Mouse (Mus musculus) cerebellum, adult 9-11 months (tissue): ENCODE measurements around the gene Lrrc46.

Experiments used
- DNase-seq: peaks from one replicate; pipeline ENCODE4 v3.0.0; 2022

Lrrc46 gene

GRCm38 (mm10) chr11:97048090-97048650 is 7.0 kb upstream of the Lrrc46 start:
- DNase-seq: peak; percentile 25

- no peak for DNase-seq
These were observed 4.7 kb upstream of the Lrrc46 start for GRCm38 (mm10) chr11:97045861-97046260.

GRCm38 (mm10) chr11:97044902-97045301 is 3.7 kb upstream of the Lrrc46 start:
- no peak for DNase-seq

GRCm38 (mm10) chr11:97040301-97041021 is 746 bp downstream of the Lrrc46 start:
- DNase-seq: no peak

- DNase-seq: no peak
These were observed 2.3 kb downstream of the Lrrc46 start for GRCm38 (mm10) chr11:97038881-97039280.

- DNase-seq: no peak
These were observed 5.1 kb downstream of the Lrrc46 start for GRCm38 (mm10) chr11:97036141-97036540.

GRCm38 (mm10) chr11:97033781-97034180 is 7.4 kb downstream of the Lrrc46 start:
- DNase-seq: peak; percentile 11

DNA sequence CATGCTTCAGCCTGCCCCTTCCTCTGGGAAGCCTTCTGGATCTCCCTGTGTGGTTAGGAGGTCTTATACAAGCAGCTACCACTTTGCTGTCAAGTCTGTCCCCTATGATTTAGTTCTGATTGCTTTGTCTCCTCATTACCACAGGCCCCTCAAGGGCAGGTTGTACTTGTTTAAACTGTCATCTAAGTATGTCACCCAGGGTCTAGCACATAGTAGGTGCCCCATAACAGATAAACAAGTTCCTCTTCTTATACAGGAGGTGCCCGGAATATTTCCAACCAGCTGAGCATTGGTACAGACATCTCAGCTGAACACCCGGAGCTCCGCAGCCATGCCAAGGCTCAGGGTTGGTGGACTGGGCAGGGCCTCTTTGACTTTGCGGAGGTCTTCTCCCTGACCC is 8.7 kb downstream of the Lrrc46 start:
- no peak for DNase-seq

GRCm38 (mm10) chr11:97031977-97032376 is 9.2 kb downstream of the Lrrc46 start:
- DNase-seq: no peak

GRCm38 (mm10) chr11:97030426-97030825 is 10.8 kb downstream of the Lrrc46 start:
- no peak for DNase-seq

- DNase-seq: peak; percentile 80
These were observed 11.4 kb downstream of the Lrrc46 start, which contains the start of gene Scrn2 for GRCm38 (mm10) chr11:97029686-97030417. TSS of gene Scrn2 (plus strand) at chr11:97029938.

DNA sequence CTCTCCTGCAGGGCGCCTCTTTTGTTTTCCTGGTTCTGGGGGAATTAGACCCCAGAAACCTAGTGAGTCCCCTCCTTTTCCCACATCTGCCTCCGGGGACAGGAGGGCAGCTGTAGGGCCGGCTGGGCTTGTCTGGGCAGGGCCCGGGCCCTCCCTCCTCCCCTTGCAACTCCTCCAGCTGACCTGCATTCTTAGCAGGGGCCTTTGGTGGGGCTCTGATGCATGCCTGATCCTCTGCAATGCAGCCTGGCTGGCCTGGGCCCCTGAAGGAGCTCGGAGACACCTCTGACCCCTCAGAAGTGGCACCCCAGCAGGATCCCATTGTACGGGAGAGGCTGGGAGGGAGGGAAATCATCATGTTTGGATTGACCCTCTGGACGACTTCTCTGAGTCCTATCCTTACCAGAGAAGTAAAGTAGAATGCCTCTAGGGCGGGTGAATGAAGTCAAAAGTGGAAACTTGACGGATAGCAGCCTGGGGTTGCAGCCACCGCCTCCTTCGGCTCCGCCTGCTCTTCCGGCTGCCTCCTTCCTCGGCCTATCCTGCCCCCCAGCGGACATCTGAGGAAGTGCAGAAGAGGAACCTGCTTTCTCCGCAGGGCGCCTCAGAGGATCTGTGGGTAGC is 15.4 kb downstream of the Lrrc46 start:
- DNase-seq: peak; percentile 84

GRCm38 (mm10) chr11:97024977-97025376 is 16.2 kb downstream of the Lrrc46 start:
- DNase-seq: no peak

DNA sequence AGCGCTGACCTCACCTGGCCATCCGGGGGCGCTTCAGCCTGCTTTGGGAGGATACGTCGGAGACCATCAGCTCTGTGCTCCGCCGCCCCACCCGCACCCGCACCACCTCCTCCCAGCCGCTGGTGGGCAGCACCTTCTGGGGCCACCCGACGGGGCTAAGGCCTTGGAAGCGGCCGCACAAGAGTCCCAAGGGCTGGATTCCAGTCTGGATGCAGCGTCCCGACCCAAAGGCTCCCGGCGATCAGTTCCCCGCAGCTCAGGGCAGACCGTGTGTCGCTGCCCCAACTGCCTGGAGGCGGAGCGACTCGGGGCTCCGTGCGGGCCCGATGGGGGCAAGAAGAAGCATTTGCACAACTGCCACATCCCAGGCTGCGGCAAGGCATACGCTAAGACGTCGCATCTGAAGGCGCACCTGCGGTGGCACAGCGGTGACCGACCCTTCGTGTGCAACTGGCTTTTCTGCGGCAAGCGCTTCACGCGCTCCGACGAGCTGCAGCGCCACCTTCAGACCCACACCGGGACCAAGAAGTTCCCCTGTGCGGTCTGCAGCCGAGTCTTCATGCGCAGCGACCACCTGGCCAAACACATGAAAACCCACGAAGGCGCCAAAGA is 19.2 kb downstream of the Lrrc46 start:
- peak; percentile 81 for DNase-seq

GRCm38 (mm10) chr11:97021121-97021765 is 20.0 kb downstream of the Lrrc46 start:
- no peak for DNase-seq

DNA sequence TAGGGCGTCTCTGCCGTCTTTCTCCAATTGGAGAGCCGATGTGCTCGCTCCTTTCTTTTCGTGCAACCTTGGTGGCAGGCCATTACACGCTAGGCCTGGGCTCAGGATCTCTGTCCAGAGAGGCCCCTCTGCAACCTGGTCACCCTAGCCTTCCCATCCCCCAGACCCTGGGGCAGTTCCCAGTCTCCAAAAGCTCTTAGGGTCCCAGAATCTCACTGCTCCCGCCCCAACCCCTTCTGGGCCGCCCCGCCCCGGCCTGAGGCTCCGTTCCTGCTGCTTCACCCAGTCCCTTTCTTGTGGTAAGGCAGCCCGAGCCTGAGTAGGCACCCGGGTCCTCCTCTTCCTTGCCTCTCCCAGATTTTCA is 21.9 kb downstream of the Lrrc46 start:
- DNase-seq: no peak

- DNase-seq: no peak
These were observed 22.4 kb downstream of the Lrrc46 start for GRCm38 (mm10) chr11:97018583-97019344.

DNA sequence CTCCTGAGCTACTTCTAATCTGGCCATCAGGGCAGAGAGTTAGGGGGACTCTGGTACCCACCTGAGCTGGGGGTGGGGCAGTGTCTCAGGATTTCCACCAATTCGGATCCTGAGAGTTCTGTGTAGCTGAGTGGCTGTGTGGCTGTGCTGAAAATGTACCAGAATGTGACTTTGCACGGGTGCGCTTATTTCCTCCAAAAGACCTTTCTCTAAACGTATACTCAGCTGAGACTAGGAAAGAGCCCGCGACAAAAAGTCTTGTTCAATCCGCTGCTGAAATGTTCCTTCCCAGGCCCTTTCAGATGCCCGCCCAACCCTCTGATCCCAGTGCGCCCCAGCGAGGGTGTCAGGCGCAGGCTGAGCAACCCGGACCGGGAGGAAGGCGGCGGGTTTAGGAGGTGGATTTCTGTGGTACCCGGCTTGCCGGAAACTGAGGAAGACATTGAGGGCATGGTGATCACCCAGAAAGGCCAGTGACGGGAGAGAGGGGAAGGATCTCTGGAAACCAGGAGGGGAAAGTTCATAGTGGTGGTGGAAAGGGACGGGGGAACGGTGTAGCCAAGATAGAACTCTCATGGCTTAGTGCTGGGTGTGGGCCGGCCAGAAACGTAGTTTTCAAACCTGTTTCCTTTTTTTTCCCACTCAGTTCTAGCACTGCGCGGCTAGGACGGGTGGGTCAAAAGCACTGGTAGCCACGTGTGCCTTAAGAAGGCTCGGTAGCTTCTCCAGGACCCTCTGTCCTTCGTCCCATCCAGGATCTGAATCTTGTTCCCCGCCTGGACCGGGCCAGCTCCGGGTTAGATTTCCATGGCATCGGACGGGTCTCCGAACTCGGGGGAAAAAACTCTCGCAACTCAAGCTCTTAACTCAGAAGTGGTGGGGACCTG is 23.3 kb downstream of the Lrrc46 start:
- no peak for DNase-seq

DNA sequence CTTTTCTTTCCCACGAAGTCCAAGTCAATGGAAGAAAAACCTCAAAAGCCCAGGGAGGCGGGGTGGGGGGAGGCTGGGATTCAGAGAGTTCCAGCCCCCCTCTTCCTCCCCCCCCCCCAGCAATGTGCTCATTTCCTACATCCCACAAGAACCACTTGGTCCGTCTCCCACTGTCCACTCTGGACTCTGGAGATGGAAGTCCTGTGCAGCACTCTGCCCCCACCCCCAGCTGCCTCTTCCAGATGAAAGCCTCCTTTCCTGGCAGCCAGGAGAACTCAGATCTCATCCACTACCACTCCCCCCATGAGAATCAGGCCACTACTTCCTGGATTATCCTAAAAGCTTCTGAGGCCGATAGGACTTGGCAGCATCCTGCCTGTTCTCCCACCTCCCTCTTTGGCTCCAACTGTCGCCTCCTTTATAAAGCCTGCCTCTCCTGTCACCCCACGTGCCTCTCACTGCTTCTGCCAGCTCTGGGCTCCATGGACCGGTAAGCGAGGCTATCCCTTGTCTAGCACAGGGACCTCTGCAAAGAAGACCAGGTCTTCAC is 28.0 kb downstream of the Lrrc46 start, which contains the start of gene Sp6:
Gene Sp6, plus strand, starts transcription at position 274 of the 550 bp plus-strand sequence.
- DNase-seq: no peak

GRCm38 (mm10) chr11:97009198-97009790 is 31.9 kb downstream of the Lrrc46 start:
- no peak for DNase-seq
